Comparison of ENCODE assay signal across 9 mouse cellular contexts in the genomic region with DNA sequence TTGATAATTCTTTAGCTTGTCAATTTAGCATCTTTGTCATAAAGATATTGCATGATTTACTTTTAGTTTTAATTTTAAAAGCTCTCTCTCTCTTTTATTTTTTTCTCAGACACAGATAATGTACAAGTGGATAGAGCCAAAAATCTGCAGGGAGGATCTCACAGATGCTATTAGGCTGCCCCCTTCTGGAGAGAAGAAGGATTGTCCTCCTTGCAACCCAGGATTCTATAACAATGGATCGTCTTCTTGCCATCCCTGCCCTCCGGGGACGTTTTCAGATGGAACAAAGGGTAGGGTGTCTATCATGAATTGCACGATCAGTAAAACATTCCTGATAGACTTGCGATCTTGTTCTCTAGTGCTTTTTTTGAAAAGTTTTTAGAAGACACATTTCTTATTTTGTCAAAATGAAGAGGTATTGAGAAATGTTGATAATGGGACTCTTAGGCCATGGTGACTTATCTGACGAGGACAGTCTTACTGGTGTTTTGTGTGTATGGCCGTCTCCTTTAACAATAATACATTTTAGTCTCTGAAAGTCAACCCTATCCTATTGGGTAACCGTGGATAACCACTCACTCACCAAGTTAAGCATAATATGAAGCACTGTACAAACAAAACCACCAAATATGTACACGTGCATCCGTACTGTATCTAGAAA.
DNase-seq lines count a peak whose midpoint lies in the region; ATAC-seq lines count a peak whose summit lies in the region.
"Had no signal": no experiment of that assay in that cellular context is flagged by ENCODE, and none has a peak within 500 bp of the region (broad histone marks: within the 10 kb centered on the region; RNA-seq: fewer than 3 reads in every experiment).

No protein-coding gene starts in this region.

- peak; percentile 4 to 20 for DNase-seq in kidney, adult 8-10 months
- peak; percentile 77 for DNase-seq in MN1 (ENCODE audit: low spot score)
- peak; percentile 75 to 84 for DNase-seq in cerebellum, postnatal 10 days
- DNase-seq in heart, postnatal 4 days, result peak; percentile 28
- DNase-seq in left cerebral cortex, postnatal 25 days (ENCODE audit: low spot score in 2 of 2), result peak; percentile 49 to 79
- no peak for DNase-seq in thymus, postnatal 36 days

- no peak overlapping the region for H3K4me3 ChIP-seq in kidney, embryonic 15.5 days (replicated peaks)
- H3K4me3 ChIP-seq in neural tube, embryonic 13.5 days, result no peak overlapping the region
- H3K4me3 ChIP-seq: limb, embryonic 12.5 days had no signal

- H3K4me2 ChIP-seq in kidney, embryonic 15.5 days, result no peak overlapping the region
- H3K4me2 ChIP-seq in neural tube, embryonic 13.5 days, result no peak overlapping the region
- H3K4me2 ChIP-seq: limb, embryonic 12.5 days had no signal

- no peaks in the 10 kb centered on the region for H3K4me1 ChIP-seq in kidney, embryonic 15.5 days
- 0 out of 2 replicates have a peak, but pooled peaks cover 5% of the 10 kb centered on the region for H3K4me1 ChIP-seq in neural tube, embryonic 13.5 days (replicated peaks)
- H3K4me1 ChIP-seq: limb, embryonic 12.5 days had no signal

- ATAC-seq in kidney, embryonic 15.5 days (replicated peaks; ENCODE audit: low FRiP score), result no peak
- ATAC-seq in neural tube, embryonic 13.5 days (ENCODE audit: low read depth), result peak; percentile 64; the same call in 1 of the 2 replicates

- no peak overlapping the region for H3K9ac ChIP-seq in kidney, embryonic 15.5 days
- no peak overlapping the region for H3K9ac ChIP-seq in neural tube, embryonic 13.5 days
- H3K9ac ChIP-seq: limb, embryonic 12.5 days had no signal

- no peaks in the 10 kb centered on the region for H3K36me3 ChIP-seq in kidney, embryonic 15.5 days
- H3K36me3 ChIP-seq in neural tube, embryonic 13.5 days, result peaks cover 6% of the 10 kb centered on the region
- H3K36me3 ChIP-seq: limb, embryonic 12.5 days had no signal

- WGBS in kidney, embryonic 15.5 days, result 49% methylated on average over 10 of the region's 10 CpGs
- WGBS in neural tube, embryonic 13.5 days, result 42% methylated on average over 10 of the region's 10 CpGs

- no peaks in the 10 kb centered on the region for H3K27me3 ChIP-seq in kidney, embryonic 15.5 days
- H3K27me3 ChIP-seq in neural tube, embryonic 13.5 days, result no peaks in the 10 kb centered on the region
- H3K27me3 ChIP-seq: limb, embryonic 12.5 days had no signal

- no peak overlapping the region for H3K27ac ChIP-seq in kidney, embryonic 15.5 days
- H3K27ac ChIP-seq in neural tube, embryonic 13.5 days (replicated peaks), result no peak overlapping the region
- H3K27ac ChIP-seq: limb, embryonic 12.5 days had no signal

- H3K9me3 ChIP-seq in kidney, embryonic 15.5 days (replicated peaks), result no peaks in the 10 kb centered on the region
- H3K9me3 ChIP-seq in neural tube, embryonic 13.5 days, result no peaks in the 10 kb centered on the region
- H3K9me3 ChIP-seq: limb, embryonic 12.5 days had no signal

- intact Hi-C loops in left cerebral cortex, postnatal 25 days (cut with DNase I), result loop anchor here (1.0 to 10.0 kb wide), 4 partner anchors 160 to 485 kb away; a partner anchor contains a TSS

Comparison
In these comparisons a context has a peak if more than half of its experiments do, and no peak if none do; other contexts are left out.
1. DNase-seq: peak in kidney, adult 8-10 months (2 of 2), MN1 (single experiment), cerebellum, postnatal 10 days (2 of 2), heart, postnatal 4 days (single experiment) and left cerebral cortex, postnatal 25 days (2 of 2); none in thymus, postnatal 36 days (0 of 2).